Mouse (Mus musculus) cerebellum, adult 11-12 months (tissue): ENCODE data around the gene Thra.

Experiments used
- DNase-seq: peaks from one replicate; pipeline ENCODE4 v3.0.0; 2022

Gene Thra

GRCm38 (mm10) chr11:98808417-98808816, 68.0 kb downstream of the Thra start:
- DNase-seq: no peak

DNA sequence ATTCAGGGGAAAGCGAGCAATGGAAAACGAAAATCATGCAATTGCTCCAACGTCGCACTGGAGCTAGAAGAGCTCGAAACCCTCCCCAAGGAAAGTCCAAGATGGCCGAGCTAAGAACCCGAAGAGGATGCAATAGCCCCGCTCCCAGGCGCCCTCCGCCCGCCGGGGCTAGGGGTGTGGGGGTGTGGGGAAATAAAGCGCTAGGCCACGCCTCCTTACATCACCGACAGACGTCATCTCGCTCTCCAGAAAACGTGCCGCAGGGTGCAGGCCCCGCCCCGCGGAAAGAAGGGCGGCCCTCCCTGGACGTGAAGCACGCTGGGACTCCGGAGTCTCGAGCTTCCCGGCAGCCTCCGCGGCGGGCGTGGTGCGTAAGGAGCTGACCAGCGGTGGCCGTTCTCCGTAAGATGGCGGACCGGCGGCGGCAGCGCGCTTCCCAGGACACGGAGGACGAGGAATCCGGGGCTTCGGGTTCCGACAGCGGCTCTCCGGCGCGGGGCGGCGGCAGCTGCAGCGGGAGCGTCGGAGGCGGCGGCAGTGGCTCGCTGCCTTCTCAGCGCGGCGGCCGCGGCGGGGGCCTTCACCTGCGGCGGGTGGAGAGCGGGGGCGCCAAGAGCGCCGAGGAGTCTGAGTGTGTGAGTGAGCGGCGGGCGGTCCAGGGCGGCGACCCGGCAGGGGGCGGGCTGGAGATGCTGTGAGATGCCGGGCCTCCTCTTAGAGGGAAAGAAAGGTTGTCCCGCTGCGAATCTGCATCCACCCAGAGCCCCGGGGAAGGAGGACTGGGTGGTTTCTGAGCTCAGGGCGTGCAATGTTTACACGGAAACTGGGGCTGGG, 69.2 kb downstream of the Thra start:
- peak; percentile 99 for DNase-seq

GRCm38 (mm10) chr11:98810686-98811085, 70.2 kb downstream of the Thra start:
- no peak for DNase-seq

DNA sequence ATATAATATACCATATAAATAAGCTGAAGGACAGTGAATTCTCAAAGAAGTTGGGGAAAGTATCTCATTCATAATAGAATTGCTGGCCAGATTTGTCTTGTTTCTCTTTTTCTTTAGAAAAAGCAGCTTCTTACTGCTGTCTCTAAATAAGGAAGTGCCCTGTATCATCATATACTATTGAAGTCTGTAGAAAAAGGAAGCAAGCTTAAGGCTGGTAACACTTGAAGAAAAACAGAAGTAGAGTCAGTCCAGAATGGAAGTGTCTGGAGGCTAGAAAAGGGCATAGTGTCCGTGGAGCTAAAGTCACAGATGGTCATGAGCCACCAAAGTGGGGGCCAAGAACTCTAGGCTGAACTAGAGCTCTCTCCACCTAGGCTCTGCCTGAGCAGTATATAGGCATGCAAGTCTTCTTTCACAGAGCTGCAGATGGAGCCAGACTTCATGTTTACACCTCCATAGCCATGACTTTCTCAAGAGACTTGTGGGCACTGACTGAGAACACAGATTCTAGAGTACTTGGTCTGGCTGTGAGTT, 76.3 kb downstream of the Thra start:
- no peak for DNase-seq
